Mouse (Mus musculus) liver, embryonic 14.5 days (tissue): ENCODE measurements around the gene Slc25a16. TPM values are rescaled to one million over a fixed set of nuclear protein-coding genes. Genes with fewer than 3 reads are reported as not detected.
A peak's percentile ranks its signal among the peaks of the same experiment; 100 is the strongest.

Source experiments
- ATAC-seq: fragments of 200-750 bp; cut with Nextera tagmentation; 2 replicates; pipeline ENCODE4 v1.8.0; 2017; ENCODE audit warnings: moderate number of reproducible peaks, mild to moderate bottlenecking, moderate library complexity; ENCODE audit not compliant: insufficient read depth
- DNase-seq, 3 experiments: peaks; one replicate each; pipeline ENCODE4 v3.0.0-alpha.2; 2012 to 2013; ENCODE audit warnings: low read depth in 3 of 3, low spot score in 3 of 3
- H3K27ac ChIP-seq: fragments of 300-500 bp; sonication (generic); 2 replicates; pipeline ENCODE4 v1.5.1; 2014; ENCODE audit warnings: moderate library complexity, mild to moderate bottlenecking, control low read depth, inconsistent platforms
- H3K27me3 ChIP-seq: fragments of 300-500 bp; sonication (generic); 2 replicates; pipeline ENCODE4 v1.6.1; 2014; ENCODE audit warnings: mild to moderate bottlenecking, low read length, moderate library complexity; ENCODE audit not compliant: control insufficient read depth, insufficient read depth
- H3K36me3 ChIP-seq: fragments of 300-500 bp; sonication (generic); replicated peaks from 2 replicates; pipeline ENCODE4 v1.6.1; 2014; ENCODE audit warnings: low read depth; ENCODE audit not compliant: control insufficient read depth, insufficient read depth
- H3K4me1 ChIP-seq, 2 experiments: fragments of 200-500 bp in 1 of 2; fragments of 300-500 bp in 1 of 2; sonication (generic) in 1 of 2; replicated peaks; 2 replicates each; pipeline ENCODE4 v1.6.1; 2012 to 2014; ENCODE audit warnings: antibody characterized with exemption in 1 of 2, inconsistent platforms in 1 of 2, low read length in 1 of 2; ENCODE audit not compliant: control insufficient read depth in 2 of 2, insufficient read depth in 2 of 2
- H3K4me2 ChIP-seq: fragments of 300-500 bp; sonication (generic); 2 replicates; pipeline ENCODE4 v1.6.1; 2014; ENCODE audit warnings: low read depth, mild to moderate bottlenecking, control low read depth, moderate library complexity
- H3K4me3 ChIP-seq, 2 experiments: fragments of 200-500 bp in 1 of 2; fragments of 300-500 bp in 1 of 2; sonication (generic) in 1 of 2; 2 replicates each; pipeline ENCODE4 v1.5.1; 2012 to 2014; ENCODE audit warnings: low read depth in 2 of 2, low read length in 2 of 2, mild to moderate bottlenecking in 2 of 2, control low read depth in 1 of 2, inconsistent platforms in 1 of 2, moderate library complexity in 1 of 2; ENCODE audit not compliant: insufficient read depth in 1 of 2
- H3K9ac ChIP-seq: fragments of 300-500 bp; sonication (generic); replicated peaks from 2 replicates; pipeline ENCODE4 v1.6.1; 2014; ENCODE audit warnings: mild to moderate bottlenecking, control low read depth, moderate library complexity
- H3K9me3 ChIP-seq: fragments of 300-500 bp; sonication (generic); 2 replicates; pipeline ENCODE4 v1.6.1; 2016; ENCODE audit warnings: low read length, mixed read lengths; ENCODE audit not compliant: control insufficient read depth
- CTCF ChIP-seq: IDR thresholded peaks from 2 replicates; pipeline ENCODE4 v1.5.1; 2016; ENCODE audit warnings: antibody characterized with exemption, low read depth, control low read depth
- EP300 ChIP-seq: IDR thresholded peaks from 2 replicates; pipeline ENCODE4 v1.6.1; 2016; ENCODE audit warnings: antibody characterized with exemption, low read depth
- WGBS: fragments of 180-500 bp; shearing (Covaris S2); extraction: QIAGEN DNeasy Blood & Tissue Kit; methylation state at CpG from one replicate; pipeline ENCODE4 v1.1.7; 2014; ENCODE audit not compliant: insufficient replicate concordance; 5-methylcytosine and 5-hydroxymethylcytosine counted together
- polyA plus RNA-seq, 2 experiments: library from polyadenylated mRNA; depleted of rRNA in 1 of 2; stranded (reverse) in 1 of 2; unstranded in 1 of 2; fragments of >200 nt; fragmentation: Nextera tagmentation in 1 of 2; extraction: Ambion mirVana in 1 of 2; gene quantifications; 2 replicates each; pipeline versions ENCODE4 v1.2.1 to v1.2.3; 2012 to 2014

The Slc25a16 gene
- 4.8 and 6.2 TPM in 2 replicates for polyA plus RNA-seq (2012; rRNA removed)
- polyA plus RNA-seq (2014; fragmentation: Nextera tagmentation; extraction: Ambion mirVana), result 7.0 and 8.9 TPM in 2 replicates

GRCm38 (mm10) chr10:62919925-62920765 is at the start of gene Slc25a16:
Gene Slc25a16 (plus strand): TSS chr10:62920633.
- peak within 1 kb of the TSS; percentile 75 for H3K9ac ChIP-seq
- H3K9me3 ChIP-seq, result no peaks in the 10 kb centered on the region
- peak; percentile 97 for ATAC-seq
- TF ChIP-seq CTCF (no peak), EP300 (no peak)
- no peaks in the 10 kb centered on the region for H3K36me3 ChIP-seq
- peak within 1 kb of the TSS; percentile 77 to 97 for H3K4me3 ChIP-seq
- peak within 1 kb of the TSS; percentile 36 for H3K27ac ChIP-seq
- DNase-seq, result peak; percentile 75 to 82 (median 76)
- H3K27me3 ChIP-seq, result no peaks in the 10 kb centered on the region
- H3K4me2 ChIP-seq, result peak within 1 kb of the TSS; percentile 86
- 7% methylated on average over 50 of the region's 50 CpGs for WGBS
- peaks cover 8 to 13% of the 10 kb centered on the region in 2 experiments for H3K4me1 ChIP-seq

GRCm38 (mm10) chr10:62874828-62875227 is 45.6 kb upstream of the Slc25a16 start:
- 40% methylated on average over 4 of the region's 4 CpGs for WGBS
- H3K27me3 ChIP-seq, result no peaks in the 10 kb centered on the region
- no peak overlapping the region for H3K4me2 ChIP-seq
- no peak for DNase-seq
- no peaks in the 10 kb centered on the region for H3K9me3 ChIP-seq
- H3K27ac ChIP-seq, result no peak overlapping the region
- H3K4me3 ChIP-seq, result no peak overlapping the region
- H3K4me1 ChIP-seq, result no peaks in the 10 kb centered on the region
- ATAC-seq, result no peak
- H3K9ac ChIP-seq, result no peak overlapping the region
- TF ChIP-seq EP300 (no peak), CTCF (no peak)
- no peaks in the 10 kb centered on the region for H3K36me3 ChIP-seq

- TF ChIP-seq CTCF (no peak), EP300 (no peak)
- Histone ChIP-seq H3K9ac (no peak overlapping the region), H3K27ac (no peak overlapping the region), H3K27me3 (no peaks in the 10 kb centered on the region), H3K4me2 (no peak overlapping the region), H3K9me3 (no peaks in the 10 kb centered on the region), H3K4me3 (no peak overlapping the region), H3K36me3 (no peaks in the 10 kb centered on the region), H3K4me1 (no peaks in the 10 kb centered on the region)
- ATAC-seq (no peak), DNase-seq (no peak)
- 69% methylated on average over 4 of the region's 4 CpGs for WGBS
These were observed 44.9 kb upstream of the Slc25a16 start for GRCm38 (mm10) chr10:62875565-62875964.

DNA sequence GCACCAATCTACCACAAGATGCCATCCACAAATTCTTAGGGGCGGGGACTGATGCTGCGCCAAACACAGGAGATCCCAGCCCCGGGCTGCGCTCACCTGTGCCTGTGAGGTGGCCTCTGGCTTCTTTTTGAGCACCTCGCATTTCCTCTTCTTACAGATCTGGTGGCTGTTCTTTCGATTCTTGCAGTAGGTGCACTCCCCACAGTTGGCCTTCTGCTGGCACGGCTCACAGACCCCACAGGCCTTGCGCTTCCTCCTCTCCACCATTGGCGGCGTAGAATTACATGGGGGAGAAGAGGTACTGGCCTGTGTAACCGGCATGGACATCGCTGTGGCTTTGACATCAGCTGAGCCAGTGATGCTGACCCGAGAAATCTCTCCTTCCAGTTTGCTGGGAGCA is 42.4 kb upstream of the Slc25a16 start:
- Histone ChIP-seq H3K9ac (no peak overlapping the region), H3K27me3 (no peaks in the 10 kb centered on the region), H3K36me3 (no peaks in the 10 kb centered on the region), H3K27ac (no peak overlapping the region), H3K4me3 (no peak overlapping the region), H3K4me2 (no peak overlapping the region), H3K4me1 (no peaks in the 10 kb centered on the region), H3K9me3 (no peaks in the 10 kb centered on the region)
- ATAC-seq, result no peak
- no peak for DNase-seq
- no peak for TF ChIP-seq CTCF
- WGBS, result 73% methylated on average over 13 of the region's 13 CpGs

GRCm38 (mm10) chr10:62881211-62881610 is 39.2 kb upstream of the Slc25a16 start:
- no peak overlapping the region for H3K4me3 ChIP-seq
- H3K4me2 ChIP-seq, result no peak overlapping the region
- no peak overlapping the region for H3K9ac ChIP-seq
- no peak overlapping the region for H3K27ac ChIP-seq
- H3K4me1 ChIP-seq, result 0 out of 4 replicates have a peak, but pooled peaks cover 2 to 3% of the 10 kb centered on the region in 2 experiments
- peaks cover 7% of the 10 kb centered on the region for H3K27me3 ChIP-seq
- 32% methylated on average over 5 of the region's 5 CpGs for WGBS
- TF ChIP-seq CTCF (peak; percentile 68), EP300 (no peak)
- no peaks in the 10 kb centered on the region for H3K9me3 ChIP-seq
- DNase-seq (no peak), ATAC-seq (no peak)
- H3K36me3 ChIP-seq, result no peaks in the 10 kb centered on the region
